Mouse (Mus musculus): ENCODE data around the gene Eme2.
A peak's percentile ranks its signal among the peaks of the same experiment; 100 is the strongest.

Gene Eme2

GRCm38 (mm10) chr17:24894995-24895547, at the start of gene Eme2, which contains the start of gene Mrps34:
Gene Eme2, minus strand, starts transcription at chr17:24895087.
Gene Mrps34, plus strand, starts transcription at chr17:24895116.
- DNase-seq, result peak; percentile 55 to 65

GRCm38 (mm10) chr17:24943589-24943988, 48.7 kb upstream of the Eme2 start:
- peak in 1 of 2 experiments; percentile 12 for DNase-seq

- peak; percentile 7 to 8 for DNase-seq
These were observed 48.1 kb upstream of the Eme2 start for GRCm38 (mm10) chr17:24943036-24943435.

- DNase-seq, result peak; percentile 33 to 55
These were observed 47.6 kb upstream of the Eme2 start for GRCm38 (mm10) chr17:24942453-24942852.

- no peak for DNase-seq
These were observed 42.4 kb upstream of the Eme2 start for GRCm38 (mm10) chr17:24937266-24937665.

GRCm38 (mm10) chr17:24936259-24937237, 41.7 kb upstream of the Eme2 start, which contains the start of gene Mapk8ip3:
Gene Mapk8ip3, minus strand, starts transcription at chr17:24936977.
- peak; percentile 88 to 96 for DNase-seq

GRCm38 (mm10) chr17:24935666-24936065, 40.8 kb upstream of the Eme2 start:
- no peak for DNase-seq

- DNase-seq, result no peak
These were observed 40.0 kb upstream of the Eme2 start for GRCm38 (mm10) chr17:24934926-24935325.

GRCm38 (mm10) chr17:24933163-24933562, 38.3 kb upstream of the Eme2 start:
- DNase-seq, result no peak

- DNase-seq, result no peak
These were observed 37.5 kb upstream of the Eme2 start for GRCm38 (mm10) chr17:24932431-24932830.

GRCm38 (mm10) chr17:24929506-24929905, 34.6 kb upstream of the Eme2 start:
- no peak for DNase-seq

GRCm38 (mm10) chr17:24923246-24923645, 28.4 kb upstream of the Eme2 start:
- no peak for DNase-seq

GRCm38 (mm10) chr17:24913984-24914383, 19.1 kb upstream of the Eme2 start:
- DNase-seq, result no peak

- no peak for DNase-seq
These were observed 12.7 kb upstream of the Eme2 start for GRCm38 (mm10) chr17:24907591-24907990.

GRCm38 (mm10) chr17:24903767-24904166, 8.9 kb upstream of the Eme2 start:
- DNase-seq, result no peak

GRCm38 (mm10) chr17:24902671-24903474, 8.0 kb upstream of the Eme2 start:
- DNase-seq, result peak in 1 of 2 experiments; percentile 49

GRCm38 (mm10) chr17:24902124-24902523, 7.2 kb upstream of the Eme2 start:
- no peak for DNase-seq

GRCm38 (mm10) chr17:24900014-24900413, 5.1 kb upstream of the Eme2 start:
- no peak for DNase-seq

- no peak for DNase-seq
These were observed 4.3 kb upstream of the Eme2 start for GRCm38 (mm10) chr17:24899153-24899552.

GRCm38 (mm10) chr17:24898041-24898854, 3.4 kb upstream of the Eme2 start:
- DNase-seq, result no peak

GRCm38 (mm10) chr17:24897600-24897999, 2.7 kb upstream of the Eme2 start:
- DNase-seq, result no peak

- no peak for DNase-seq
These were observed 2.0 kb upstream of the Eme2 start for GRCm38 (mm10) chr17:24896993-24897269.

All from spleen, adult 18-20 months (tissue).